Mouse (Mus musculus): ENCODE data around the gene Kcnj14. TPM values are rescaled to one million over a fixed set of nuclear protein-coding genes. Genes with fewer than 3 reads are reported as not detected.

Kcnj14 gene
- total RNA-seq (2021): 1 to 10 TPM; 1.6 to 2.1 TPM
- long read RNA-seq, experiment 1, partial matches to known transcripts: 3 of 6 reads
- long read RNA-seq, experiment 1, other reads (novel, unspliced or antisense): 3 of 6 reads
- long read RNA-seq, experiment 2, partial matches to known transcripts: 6 of 6 reads
- long read RNA-seq, experiment 2, other reads (novel, unspliced or antisense): 0 of 6 reads

DNA sequence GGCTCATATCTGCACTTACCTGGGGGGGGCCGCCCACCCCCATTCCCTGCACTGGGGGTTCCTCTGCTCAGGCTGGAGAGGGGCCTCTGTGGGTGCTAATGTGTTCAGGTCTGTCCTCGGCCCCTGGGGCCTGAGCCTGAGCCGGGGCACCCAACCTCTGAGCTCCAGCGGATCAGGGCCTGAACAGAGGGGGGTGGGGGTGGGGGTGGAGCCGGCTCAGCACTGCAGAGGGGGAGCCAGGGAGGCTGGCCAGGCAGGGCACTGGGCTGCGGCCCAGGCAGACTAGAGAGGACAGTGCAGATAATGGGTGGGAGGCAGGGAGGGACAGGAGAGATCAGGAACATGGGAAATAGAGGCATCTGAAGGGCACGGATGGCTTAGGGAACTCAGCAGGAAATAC lies at the start of gene Kcnj14:
Gene Kcnj14 (minus strand): TSS at position 185 of the 400 bp plus-strand sequence.
- DNase-seq (ENCODE audit: low spot score in 2 of 2): no peak

DNA sequence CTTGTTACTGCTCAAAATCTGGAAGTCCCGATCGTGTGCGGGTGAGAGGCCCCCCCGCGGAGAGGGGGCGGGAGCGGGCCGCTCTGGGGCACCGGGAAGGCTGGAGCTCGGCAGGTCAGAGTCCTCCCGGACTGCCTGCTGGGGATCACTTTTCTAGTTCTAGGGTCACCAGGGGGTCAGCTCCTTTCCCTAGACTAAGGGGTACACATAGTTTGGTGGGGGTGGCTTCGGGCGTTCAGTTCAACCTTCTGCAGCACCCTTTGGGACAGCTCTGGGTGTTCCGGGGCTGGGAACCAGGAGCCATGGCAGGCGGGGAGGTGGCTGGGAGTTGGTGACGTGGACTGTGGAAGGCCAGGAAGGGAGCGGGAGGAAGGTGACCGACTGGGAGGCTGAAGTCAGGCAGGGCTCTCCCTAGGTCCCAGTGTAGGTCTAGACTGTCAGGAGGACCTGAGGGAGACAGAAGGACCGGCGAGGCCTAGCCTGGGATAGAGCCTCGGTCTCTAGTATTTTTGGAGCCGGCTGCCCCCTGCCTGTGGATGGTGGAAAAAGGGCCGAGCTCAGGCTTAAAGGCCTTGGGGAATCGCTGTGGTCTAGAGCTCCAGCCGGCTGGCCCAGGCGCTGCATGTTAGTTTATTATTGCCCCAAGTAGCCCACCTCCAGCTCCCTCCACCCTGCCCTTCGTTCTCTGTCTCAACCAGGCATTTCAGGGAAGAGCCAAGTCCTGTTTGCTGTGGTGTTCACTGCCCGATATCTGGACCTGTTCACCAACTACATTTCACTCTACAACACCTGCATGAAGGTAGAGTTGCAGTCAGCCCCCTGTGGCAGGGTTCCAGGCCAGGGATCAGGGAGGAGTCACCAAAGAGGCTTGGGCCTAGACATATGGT lies 48.7 kb upstream of the Kcnj14 start:
- peak in 1 of 2 experiments; percentile 64 for DNase-seq (ENCODE audit: low spot score in 2 of 2)

DNA sequence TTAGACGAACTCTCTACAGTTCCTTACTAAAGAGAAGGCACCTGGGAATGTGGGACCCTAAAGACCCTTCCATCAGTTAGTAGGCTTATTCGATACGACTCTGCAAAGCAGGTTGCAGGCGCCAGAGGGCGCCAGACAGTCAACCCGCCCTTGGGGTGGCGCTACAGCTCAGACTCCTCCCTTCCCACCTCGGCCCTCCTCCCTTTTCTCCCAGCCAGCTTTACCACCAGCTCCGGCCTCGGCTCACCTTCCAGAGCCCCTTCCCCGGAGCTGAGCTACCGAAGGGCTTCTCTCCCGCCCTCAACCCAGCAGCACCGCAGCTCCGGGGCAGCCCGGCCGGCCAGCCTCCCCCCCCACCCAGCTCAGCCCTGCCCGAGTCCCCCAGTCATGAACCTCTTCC lies 48.0 kb upstream of the Kcnj14 start, which contains the start of gene Kdelr1:
Gene Kdelr1 (plus strand): TSS at position 149 of the 400 bp plus-strand sequence.
- DNase-seq (ENCODE audit: low spot score in 2 of 2): peak; percentile 89 to 93

- DNase-seq (ENCODE audit: low spot score in 2 of 2): no peak
Observed at GRCm38 (mm10) chr7:45870282-45871058, 45.9 kb upstream of the Kcnj14 start.

- no peak for DNase-seq (ENCODE audit: low spot score in 2 of 2)
Observed at GRCm38 (mm10) chr7:45869787-45870186, 45.2 kb upstream of the Kcnj14 start.

DNA sequence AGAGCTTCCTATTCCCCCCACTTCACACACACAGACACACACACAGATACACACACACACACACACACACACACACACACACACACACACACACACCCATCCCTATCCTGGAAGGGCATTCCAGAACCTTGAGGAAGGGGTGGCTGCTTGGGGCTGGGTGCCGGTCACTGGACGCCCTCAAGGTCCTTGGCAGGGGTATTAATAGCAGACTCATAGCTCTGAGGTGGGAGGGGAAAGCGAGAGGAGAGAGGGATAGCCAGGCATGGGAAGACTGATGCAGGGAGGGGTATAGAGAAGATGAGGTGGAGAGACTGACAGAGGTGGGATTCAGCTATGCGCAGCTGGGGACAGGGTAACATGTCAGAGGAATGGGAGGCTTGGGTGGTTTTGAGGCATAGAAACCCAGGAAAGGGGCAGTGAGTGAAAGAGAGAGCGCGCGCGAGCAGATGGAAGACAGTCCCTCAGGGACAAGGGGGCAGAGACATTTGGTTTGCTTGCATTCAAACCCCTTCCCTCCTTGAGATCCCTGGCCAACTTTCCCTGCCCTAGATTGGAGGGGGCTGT lies 44.6 kb upstream of the Kcnj14 start:
- DNase-seq (ENCODE audit: low spot score in 2 of 2): no peak

DNA sequence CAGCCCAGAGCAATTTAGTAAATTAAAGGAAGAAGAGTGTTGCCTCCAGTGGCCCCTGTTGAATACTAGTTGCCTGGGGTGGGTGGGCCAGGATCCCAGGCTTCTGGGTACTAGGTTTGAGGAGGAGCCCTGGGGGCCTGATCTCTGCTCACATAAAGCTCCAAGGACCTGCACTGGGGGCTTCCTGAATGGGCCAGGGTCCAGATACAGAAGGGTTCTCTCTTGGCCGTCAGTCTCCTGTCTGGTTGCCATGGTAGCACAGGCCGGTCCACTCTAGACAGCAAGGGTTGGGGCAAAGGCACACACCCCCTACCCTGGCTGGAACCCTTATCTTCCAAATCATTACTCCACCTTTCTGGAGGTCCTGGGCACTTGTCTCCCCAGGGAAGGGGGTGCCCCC lies 43.3 kb upstream of the Kcnj14 start:
- no peak for DNase-seq (ENCODE audit: low spot score in 2 of 2)

DNA sequence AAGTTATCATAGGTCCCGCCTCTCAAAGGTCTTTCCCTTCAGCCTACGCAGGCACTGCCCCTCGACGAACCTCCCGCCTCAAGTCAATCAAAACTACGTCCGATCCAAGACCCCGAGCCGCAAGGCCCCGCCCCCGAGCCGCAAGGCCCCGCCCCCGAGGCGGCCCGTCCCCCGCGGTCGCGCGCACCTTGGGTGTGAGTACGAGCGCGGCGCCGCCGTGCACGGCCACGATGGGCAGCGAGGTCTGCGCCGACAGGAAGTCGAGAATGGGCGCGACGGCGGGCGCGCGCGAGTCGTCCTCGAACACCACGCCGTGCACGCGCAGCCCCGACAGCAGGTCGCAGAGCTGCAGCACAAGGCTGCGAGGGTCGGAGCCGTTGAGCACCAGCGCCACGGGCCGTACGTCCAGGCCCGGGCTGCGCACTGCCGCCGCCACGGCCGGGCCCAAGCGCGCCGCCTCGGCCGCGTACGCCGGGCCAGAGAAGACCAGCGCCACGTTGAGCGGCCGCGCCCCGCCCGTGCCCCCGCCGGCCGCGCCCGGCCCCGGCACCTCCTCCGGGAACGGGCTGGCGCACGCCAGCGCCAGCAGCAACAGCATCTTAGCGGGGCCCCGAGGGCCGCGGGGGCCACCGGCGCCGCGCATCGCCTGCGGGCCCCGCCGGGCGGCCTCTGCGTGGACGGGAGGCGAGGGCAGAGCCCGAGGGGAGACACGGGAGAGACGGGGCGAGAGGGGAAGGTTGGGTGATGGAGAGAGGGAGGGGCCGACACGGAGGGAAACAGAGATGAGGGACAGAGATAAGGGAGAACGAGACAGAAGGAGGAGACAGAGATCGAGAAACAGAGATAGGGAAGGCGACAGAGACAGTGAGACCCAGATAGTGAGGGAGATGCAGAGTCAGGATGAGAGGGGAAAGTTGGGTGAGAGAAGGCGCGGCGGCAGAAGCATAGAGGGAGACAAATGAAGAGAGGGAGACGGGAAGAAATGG lies 41.6 kb upstream of the Kcnj14 start:
- peak; percentile 86 to 90 for DNase-seq (ENCODE audit: low spot score in 2 of 2)

DNA sequence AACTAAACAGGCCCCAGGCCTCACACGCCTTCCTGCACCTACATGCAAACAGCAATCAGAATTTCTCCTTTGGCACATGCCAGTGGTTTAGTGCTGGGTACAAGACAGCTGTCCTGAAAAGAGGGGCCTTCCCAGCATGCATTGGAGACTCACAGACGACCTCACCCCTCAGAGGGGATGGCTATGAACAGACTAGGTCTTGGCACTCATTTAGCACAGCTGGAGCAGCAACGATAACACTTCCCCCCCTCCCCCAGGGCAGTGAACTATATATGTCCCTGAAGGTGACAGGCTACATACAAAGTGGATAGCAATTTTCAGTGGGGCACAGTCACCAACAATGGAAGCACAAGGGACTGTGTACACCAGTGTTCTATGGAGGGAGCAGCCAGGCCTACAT lies 39.9 kb upstream of the Kcnj14 start:
- DNase-seq (ENCODE audit: low spot score in 2 of 2): no peak

- DNase-seq (ENCODE audit: low spot score in 2 of 2): no peak
Observed at GRCm38 (mm10) chr7:45862804-45863203, 38.2 kb upstream of the Kcnj14 start.

- DNase-seq (ENCODE audit: low spot score in 2 of 2): no peak
Observed at GRCm38 (mm10) chr7:45859008-45859407, 34.4 kb upstream of the Kcnj14 start.

GRCm38 (mm10) chr7:45856950-45857901 lies 32.6 kb upstream of the Kcnj14 start:
- no peak for DNase-seq (ENCODE audit: low spot score in 2 of 2)

DNA sequence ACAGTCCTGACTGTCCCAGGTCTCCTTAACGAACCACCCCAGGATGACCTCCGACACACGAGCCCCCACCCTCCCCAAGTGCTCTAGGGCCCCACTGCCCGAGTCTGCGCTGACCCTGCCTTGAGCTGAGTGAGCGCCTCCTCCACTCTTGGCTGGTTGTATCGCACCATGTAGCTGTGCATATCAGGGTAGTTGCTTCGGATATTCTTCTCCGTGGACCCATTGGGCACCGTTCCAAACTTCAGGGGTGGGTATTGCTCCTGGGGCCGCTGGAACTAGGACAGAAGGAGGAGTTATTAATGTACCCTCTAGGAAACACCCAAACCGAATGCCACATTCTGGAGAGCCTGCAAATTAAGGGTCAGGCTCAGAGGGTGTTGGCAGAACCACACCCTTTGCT lies 28.5 kb upstream of the Kcnj14 start:
- no peak for DNase-seq (ENCODE audit: low spot score in 2 of 2)

DNA sequence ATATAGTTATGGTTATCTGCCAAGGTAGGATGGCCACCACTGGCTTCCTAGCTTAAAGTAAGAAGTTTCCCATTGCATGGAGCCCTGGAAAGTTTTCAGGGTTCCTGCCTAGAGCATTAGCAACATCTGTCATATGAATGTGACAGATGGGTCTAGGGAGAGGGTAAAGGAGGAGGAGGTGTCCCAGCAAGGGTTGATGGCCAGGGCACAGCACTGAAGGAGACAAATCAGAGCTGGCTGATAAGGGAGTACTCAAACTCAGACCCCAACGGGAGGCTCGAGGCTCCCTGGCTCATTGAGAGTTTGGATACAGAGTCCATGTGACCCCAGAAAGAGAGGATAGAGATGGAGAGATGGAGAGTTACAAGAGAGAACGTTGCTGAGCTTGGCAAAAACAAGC lies 26.1 kb upstream of the Kcnj14 start:
- DNase-seq (ENCODE audit: low spot score in 2 of 2): no peak

DNA sequence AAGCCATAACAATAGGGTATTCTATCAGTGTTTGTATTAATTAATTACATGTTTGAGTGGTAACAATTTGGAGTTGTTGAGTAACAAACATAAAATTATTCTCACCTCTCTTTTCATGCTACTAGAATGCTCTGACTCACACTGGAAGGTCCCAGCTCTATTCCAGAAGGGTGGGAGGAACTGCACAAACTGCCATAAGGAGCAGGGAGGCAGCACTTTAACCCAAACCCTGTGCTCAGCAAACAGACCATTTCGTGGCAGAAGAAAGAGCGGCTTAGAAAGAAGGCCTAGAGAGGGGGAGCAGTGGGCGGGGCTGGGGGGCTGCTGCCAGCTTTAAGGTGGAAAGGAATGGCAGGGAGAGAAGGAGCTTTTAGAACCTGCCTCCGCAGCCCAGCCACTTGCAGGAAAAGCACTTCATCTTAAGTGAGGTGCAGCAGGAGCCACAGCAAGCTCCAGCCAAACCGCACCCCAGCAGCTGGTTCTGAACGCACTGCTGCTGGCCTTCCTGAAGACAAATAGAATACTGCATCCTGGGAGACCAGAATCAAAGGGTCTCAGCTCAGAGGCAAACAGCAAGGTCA lies 24.0 kb upstream of the Kcnj14 start:
- DNase-seq (ENCODE audit: low spot score in 2 of 2): no peak

GRCm38 (mm10) chr7:45842950-45843744 lies 18.6 kb upstream of the Kcnj14 start:
- DNase-seq (ENCODE audit: low spot score in 2 of 2): no peak

DNA sequence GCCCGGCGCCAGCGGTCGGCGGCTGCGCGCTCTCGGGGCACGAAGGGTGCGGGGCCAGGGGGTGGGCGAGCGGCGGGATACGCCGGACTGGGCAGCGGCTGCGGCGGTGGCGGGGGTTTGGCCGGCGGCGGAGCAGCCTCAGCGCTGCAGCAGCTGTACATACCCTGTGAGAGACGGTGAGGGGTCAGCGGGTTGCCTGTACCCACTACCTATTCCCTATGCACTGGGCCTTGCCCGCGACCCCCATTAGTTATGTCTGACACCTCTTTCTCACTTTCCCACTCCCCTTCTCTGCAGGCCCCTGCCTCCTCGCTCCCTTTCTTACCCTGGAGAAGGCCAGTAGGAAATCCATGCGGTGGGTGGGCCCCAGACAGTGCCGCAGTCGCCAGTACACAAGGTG lies 9.3 kb upstream of the Kcnj14 start:
- DNase-seq (ENCODE audit: low spot score in 2 of 2): no peak

All from layer of hippocampus, postnatal 14 days (tissue).